Mouse (Mus musculus) C2C12 (cell line): Measurements from ENCODE around the gene Dcst2.

Experiments used
- CTCF ChIP-seq: IDR thresholded peaks from one replicate; pipeline ENCODE4 v1.5.1; 2011; ENCODE audit not compliant: control insufficient read depth, insufficient read depth, insufficient read length
- FOSL1 ChIP-seq: IDR thresholded peaks from one replicate; pipeline ENCODE4 v1.8.0; 2011; ENCODE audit warnings: mild to moderate bottlenecking, low read length; ENCODE audit not compliant: poor library complexity, insufficient read depth, severe bottlenecking
- MYOG ChIP-seq: IDR thresholded peaks from one replicate; pipeline ENCODE4 v1.6.1; 2011; ENCODE audit not compliant: control insufficient read depth, insufficient read length; ENCODE audit errors: extremely low read depth

DNA sequence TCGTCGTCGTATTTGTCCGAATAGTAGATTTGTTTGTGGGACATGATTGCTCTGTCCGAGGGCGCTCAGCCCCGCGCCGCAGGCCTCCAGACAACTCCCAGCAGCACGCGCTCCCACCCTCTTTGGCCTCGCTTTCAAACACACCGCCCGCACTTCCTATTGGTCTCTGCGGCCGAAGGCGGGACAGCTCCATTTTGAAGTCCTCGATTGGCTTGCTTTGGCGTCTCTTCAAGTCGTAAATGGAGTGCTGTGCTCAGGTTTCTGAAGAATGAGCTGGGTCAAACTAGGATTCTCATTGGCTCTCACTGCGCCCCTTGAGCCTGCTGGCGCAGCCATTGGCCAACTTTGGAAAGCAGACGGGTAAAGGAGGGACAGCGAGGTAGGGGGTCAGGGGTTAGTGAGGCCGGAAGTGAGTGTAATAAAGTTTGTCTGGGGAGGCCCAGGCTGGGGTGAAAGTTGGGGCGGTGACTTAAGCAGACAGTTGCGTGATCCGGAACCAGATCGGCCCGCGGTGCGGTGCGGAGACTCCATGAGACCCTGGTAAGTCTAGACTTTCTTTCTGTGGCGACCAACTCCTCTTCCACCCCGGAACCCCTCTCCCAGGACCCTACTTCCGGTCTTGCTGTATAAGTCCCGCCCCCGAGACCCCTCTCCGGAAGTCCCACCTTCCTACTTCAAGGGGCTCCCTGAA is 56.5 kb downstream of the Dcst2 start, which contains the start of the genes Cks1b and Shc1:
- TF ChIP-seq CTCF (no peak), MYOG (no peak), FOSL1 (no peak)
